Mouse (Mus musculus) erythroblast, embryonic 14.5 days (primary cell): ENCODE measurements around the gene 2310011J03Rik.

Experiments
- GATA1 ChIP-seq: IDR thresholded peaks from 2 replicates; pipeline ENCODE4 v1.6.1; 2012; ENCODE audit warnings: low read length, inconsistent platforms, mixed read lengths
- TAL1 ChIP-seq: IDR thresholded peaks from 3 replicates; pipeline ENCODE4 v1.6.1; 2012; ENCODE audit warnings: low read length, inconsistent platforms, mixed read lengths

- TF ChIP-seq GATA1 = no peak
- TF ChIP-seq TAL1 = no peak
Observed at GRCm38 (mm10) chr10:80281921-80282371, 38.4 kb downstream of the 2310011J03Rik start.
